Comparison of ENCODE assay signal across 10 mouse cellular contexts in genomic region chr9:107699376-107699980, GRCm38 (mm10). TPM values are rescaled to one million over a fixed set of nuclear protein-coding genes. Genes with fewer than 3 reads are reported as not detected.
DNase-seq lines count a peak whose midpoint lies in the region; ATAC-seq lines count a peak whose summit lies in the region.
"Had no signal": no experiment of that assay in that cellular context is flagged by ENCODE, and none has a peak within 500 bp of the region (broad histone marks: within the 10 kb centered on the region; RNA-seq: fewer than 3 reads in every experiment).

No protein-coding gene starts in this region.

- 15% methylated on average over 9 of the region's 9 CpGs for WGBS in heart, embryonic 12.5 days
- WGBS in embryonic facial prominence, embryonic 13.5 days, result 7% methylated on average over 9 of the region's 9 CpGs
- WGBS in kidney, embryonic 15.5 days, result 8% methylated on average over 9 of the region's 9 CpGs
- 9% methylated on average over 9 of the region's 9 CpGs for WGBS in midbrain, embryonic 15.5 days

- peaks cover 90% of the 10 kb centered on the region for H3K4me1 ChIP-seq in heart, embryonic 12.5 days (replicated peaks)
- peaks cover 99% of the 10 kb centered on the region for H3K4me1 ChIP-seq in embryonic facial prominence, embryonic 13.5 days
- H3K4me1 ChIP-seq in kidney, embryonic 15.5 days, result peaks cover 100% of the 10 kb centered on the region
- H3K4me1 ChIP-seq in midbrain, embryonic 15.5 days, result peaks cover 88% of the 10 kb centered on the region

- no peaks in the 10 kb centered on the region for H3K27me3 ChIP-seq in heart, embryonic 12.5 days (replicated peaks)
- no peaks in the 10 kb centered on the region for H3K27me3 ChIP-seq in embryonic facial prominence, embryonic 13.5 days
- no peaks in the 10 kb centered on the region for H3K27me3 ChIP-seq in kidney, embryonic 15.5 days
- no peaks in the 10 kb centered on the region for H3K27me3 ChIP-seq in midbrain, embryonic 15.5 days (replicated peaks)

- intact Hi-C loops in gastrocnemius, postnatal 14 days (cut with DNase I; ENCODE audit: low total_unique reads), result no loop called here

- no peak overlapping the region for H3K9ac ChIP-seq in heart, embryonic 12.5 days
- peak overlapping the region; percentile 60 for H3K9ac ChIP-seq in embryonic facial prominence, embryonic 13.5 days
- H3K9ac ChIP-seq in kidney, embryonic 15.5 days, result no peak overlapping the region
- no peak overlapping the region for H3K9ac ChIP-seq in midbrain, embryonic 15.5 days

- no peak for ATAC-seq in heart, embryonic 12.5 days (ENCODE audit: insufficient number of reproducible peaks, low FRiP score)
- ATAC-seq in embryonic facial prominence, embryonic 13.5 days (ENCODE audit: insufficient number of reproducible peaks, insufficient read depth, low FRiP score, low TSS enrichment, low read depth), result no peak
- ATAC-seq in kidney, embryonic 15.5 days (replicated peaks; ENCODE audit: low FRiP score), result peak; percentile 47
- no peak for ATAC-seq in midbrain, embryonic 15.5 days (replicated peaks)

- H3K9me3 ChIP-seq in heart, embryonic 12.5 days (replicated peaks), result no peaks in the 10 kb centered on the region
- no peaks in the 10 kb centered on the region for H3K9me3 ChIP-seq in embryonic facial prominence, embryonic 13.5 days
- no peaks in the 10 kb centered on the region for H3K9me3 ChIP-seq in kidney, embryonic 15.5 days (replicated peaks)
- H3K9me3 ChIP-seq in midbrain, embryonic 15.5 days, result no peaks in the 10 kb centered on the region

- peak overlapping the region; percentile 10; the same call in 1 of the 2 replicates for H3K4me2 ChIP-seq in heart, embryonic 12.5 days
- peak overlapping the region; percentile 47 for H3K4me2 ChIP-seq in embryonic facial prominence, embryonic 13.5 days
- H3K4me2 ChIP-seq in kidney, embryonic 15.5 days, result peak overlapping the region; percentile 57
- H3K4me2 ChIP-seq in midbrain, embryonic 15.5 days, result peak overlapping the region; percentile 11; the same call in 1 of the 2 replicates

- no peak overlapping the region for H3K4me3 ChIP-seq in heart, embryonic 12.5 days
- H3K4me3 ChIP-seq in embryonic facial prominence, embryonic 13.5 days, result peak overlapping the region; percentile 19
- peak overlapping the region; percentile 25 for H3K4me3 ChIP-seq in kidney, embryonic 15.5 days (replicated peaks)
- no peak overlapping the region for H3K4me3 ChIP-seq in midbrain, embryonic 15.5 days

- peak overlapping the region; percentile 57 for H3K27ac ChIP-seq in heart, embryonic 12.5 days (ENCODE audit: poor library complexity, severe bottlenecking)
- peak overlapping the region; percentile 82 for H3K27ac ChIP-seq in embryonic facial prominence, embryonic 13.5 days
- peak overlapping the region; percentile 90 for H3K27ac ChIP-seq in kidney, embryonic 15.5 days
- 0 out of 2 replicates have a peak overlapping the region, but pooled peaks have one; percentile 20 for H3K27ac ChIP-seq in midbrain, embryonic 15.5 days

- H3K36me3 ChIP-seq in heart, embryonic 12.5 days, result no peaks in the 10 kb centered on the region
- H3K36me3 ChIP-seq in embryonic facial prominence, embryonic 13.5 days, result peaks cover 70% of the 10 kb centered on the region
- peaks cover 45% of the 10 kb centered on the region for H3K36me3 ChIP-seq in kidney, embryonic 15.5 days
- H3K36me3 ChIP-seq in midbrain, embryonic 15.5 days (replicated peaks), result no peaks in the 10 kb centered on the region; the same call in 1 of the 2 replicates

- DNase-seq in heart, adult 18-20 months, result no peak
- no peak for DNase-seq in cerebellum, adult 11-12 months
- no peak for DNase-seq in gastrocnemius, postnatal 14 days
- no peak for DNase-seq in Muller cell, postnatal 12 days (ENCODE audit: inconsistent ontology term)

RNA-seq across cellular contexts. Expression of gene Sema3f, which starts 10.8 kb away (rescaled TPM):
- polyA plus RNA-seq in heart, embryonic 12.5 days (2016; fragmentation: Nextera tagmentation; extraction: Ambion mirVana), result 8.1 and 8.4 TPM in 2 replicates
- 10 to 100 TPM; 14.7 to 16.5 TPM for total RNA-seq in heart, adult 18-20 months (2021)
- polyA plus RNA-seq in embryonic facial prominence, embryonic 13.5 days (2015; fragmentation: Nextera tagmentation; extraction: Ambion mirVana), result 37.7 and 44.0 TPM in 2 replicates
- polyA plus RNA-seq in kidney, embryonic 15.5 days (2015; fragmentation: Nextera tagmentation; extraction: Ambion mirVana), result 21.3 and 23.9 TPM in 2 replicates
- 26.0 and 31.2 TPM in 2 replicates for polyA plus RNA-seq in midbrain, embryonic 15.5 days (2015; fragmentation: Nextera tagmentation; extraction: Ambion mirVana)
- 10 to 100 TPM in 1 of 2 experiments, 1 to 10 TPM in 1; 8.4 to 10.6 TPM for total RNA-seq in gastrocnemius, postnatal 14 days (2021)

RNA-seq across cellular contexts. Expression of gene Gnat1, which starts 20.0 kb away (rescaled TPM):
- 0.97 and 1.2 TPM in 2 replicates for polyA plus RNA-seq in heart, embryonic 12.5 days (2016; fragmentation: Nextera tagmentation; extraction: Ambion mirVana)
- not detected for total RNA-seq in heart, adult 18-20 months (2021)
- polyA plus RNA-seq in embryonic facial prominence, embryonic 13.5 days (2015; fragmentation: Nextera tagmentation; extraction: Ambion mirVana), result 1.2 and 2.0 TPM in 2 replicates
- polyA plus RNA-seq in kidney, embryonic 15.5 days (2015; fragmentation: Nextera tagmentation; extraction: Ambion mirVana), result 3.9 and 4.6 TPM in 2 replicates
- 2.1 and 2.2 TPM in 2 replicates for polyA plus RNA-seq in midbrain, embryonic 15.5 days (2015; fragmentation: Nextera tagmentation; extraction: Ambion mirVana)
- not detected for total RNA-seq in gastrocnemius, postnatal 14 days (2021)
- total RNA-seq: adrenal gland, postnatal 25 days; megakaryocyte-erythroid progenitor cell, adult 5-6 weeks had no signal

RNA-seq across cellular contexts. Expression of gene Slc38a3, which starts 30.1 kb away (rescaled TPM):
- polyA plus RNA-seq in heart, embryonic 12.5 days (2016; fragmentation: Nextera tagmentation; extraction: Ambion mirVana), result 2.9 and 3.2 TPM in 2 replicates
- total RNA-seq in heart, adult 18-20 months (2021), result 10 to 100 TPM; 48.3 to 61.0 TPM
- polyA plus RNA-seq in embryonic facial prominence, embryonic 13.5 days (2015; fragmentation: Nextera tagmentation; extraction: Ambion mirVana), result 3.4 and 4.1 TPM in 2 replicates
- 7.1 and 8.1 TPM in 2 replicates for polyA plus RNA-seq in kidney, embryonic 15.5 days (2015; fragmentation: Nextera tagmentation; extraction: Ambion mirVana)
- polyA plus RNA-seq in midbrain, embryonic 15.5 days (2015; fragmentation: Nextera tagmentation; extraction: Ambion mirVana), result 31.8 and 40.4 TPM in 2 replicates
- total RNA-seq in gastrocnemius, postnatal 14 days (2021), result 10 to 100 TPM; 29.8 to 57.1 TPM
- total RNA-seq: megakaryocyte-erythroid progenitor cell, adult 5-6 weeks had no signal

Comparison
In these comparisons a context has a peak if more than half of its experiments do, and no peak if none do; other contexts are left out.
1. H3K27ac ChIP-seq: peak in every context shown above with its lines; median percentile 90 in kidney, embryonic 15.5 days; 82 in embryonic facial prominence, embryonic 13.5 days; 57 in heart, embryonic 12.5 days; 20 in midbrain, embryonic 15.5 days.
2. H3K4me3 ChIP-seq: peak in embryonic facial prominence, embryonic 13.5 days (single experiment) and kidney, embryonic 15.5 days (single experiment); none in heart, embryonic 12.5 days (single experiment) and midbrain, embryonic 15.5 days (single experiment).
3. Peak in every context shown above with its lines, with median percentiles within 50 percentile points of each other: H3K4me2 ChIP-seq.